Mouse (Mus musculus): ENCODE results near the gene Ccdc3. TPM values are rescaled to one million over a fixed set of nuclear protein-coding genes. Genes with fewer than 3 reads are reported as not detected.

The Ccdc3 gene
- total RNA-seq, 2 experiments from 2014 or later, result 15.9 to 17.5 TPM

DNA sequence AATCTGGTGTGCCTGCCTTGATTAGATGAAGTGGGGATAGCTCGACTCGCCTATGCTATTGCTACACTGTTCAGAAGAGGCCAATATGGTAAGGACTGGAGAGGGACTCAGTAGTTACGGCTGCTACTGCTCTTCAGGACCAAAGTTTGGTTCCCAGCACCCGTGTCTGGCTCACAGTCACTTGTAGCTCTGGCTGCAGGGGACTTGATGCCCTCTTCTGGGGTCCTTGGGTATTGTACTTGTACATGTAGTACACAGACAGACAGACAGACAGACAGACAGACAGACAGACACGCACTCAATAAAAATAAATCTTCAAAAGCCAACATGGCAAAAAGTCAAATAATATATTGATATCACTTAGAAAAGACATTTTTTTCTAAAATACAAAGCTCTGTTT lies 17.1 kb downstream of the Ccdc3 start:
- no peak for DNase-seq (ENCODE audit: low spot score in 2 of 2)

GRCm38 (mm10) chr2:5160236-5160848 lies 22.8 kb downstream of the Ccdc3 start:
- intact Hi-C loops (cut with DNase I), result no loop called here

More for the DNA sequence above, 17.1 kb downstream of the Ccdc3 start:
- intact Hi-C loops (cut with DNase I), result no loop called here

DNA sequence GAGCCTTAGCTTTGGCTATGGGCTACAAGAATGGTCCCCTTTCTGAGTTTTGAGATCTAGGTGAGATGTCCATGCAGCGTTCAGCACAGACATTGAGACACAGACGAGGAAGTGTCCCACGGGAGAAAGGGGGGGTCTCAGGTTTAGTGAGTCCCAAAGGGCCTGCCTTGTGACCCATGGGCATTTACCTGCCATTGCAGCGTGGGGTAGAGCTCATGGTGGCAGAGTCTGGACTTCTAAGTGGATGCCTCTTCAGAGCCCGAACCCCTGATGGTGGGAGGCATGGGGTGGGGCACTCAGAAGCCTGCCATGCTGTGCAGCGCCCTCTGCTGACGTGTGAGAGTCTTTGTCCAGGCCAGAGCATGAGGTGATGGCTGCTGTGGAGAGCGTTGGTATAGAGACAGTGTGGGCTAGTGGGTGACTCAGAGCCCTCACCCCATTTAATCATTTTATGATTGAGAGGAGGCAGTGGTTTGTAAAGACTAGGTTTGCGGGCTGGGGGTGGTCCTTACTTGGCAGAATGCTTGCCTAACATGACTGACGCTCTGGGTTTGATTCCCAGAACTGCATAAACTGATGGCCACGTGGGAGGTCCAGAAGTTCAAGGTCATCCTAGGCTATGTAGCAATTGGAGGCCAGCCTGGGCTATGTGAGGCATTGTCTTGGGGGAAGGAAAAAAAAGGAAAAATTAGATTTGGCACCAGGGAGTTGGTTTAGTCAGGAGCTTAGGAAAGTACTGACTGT lies 23.6 kb downstream of the Ccdc3 start:
- DNase-seq (ENCODE audit: low spot score in 2 of 2), result no peak
- intact Hi-C loops (cut with DNase I), result no loop called here

More at GRCm38 (mm10) chr2:5160236-5160848, 22.8 kb downstream of the Ccdc3 start:
- DNase-seq (ENCODE audit: low spot score in 2 of 2), result no peak

DNA sequence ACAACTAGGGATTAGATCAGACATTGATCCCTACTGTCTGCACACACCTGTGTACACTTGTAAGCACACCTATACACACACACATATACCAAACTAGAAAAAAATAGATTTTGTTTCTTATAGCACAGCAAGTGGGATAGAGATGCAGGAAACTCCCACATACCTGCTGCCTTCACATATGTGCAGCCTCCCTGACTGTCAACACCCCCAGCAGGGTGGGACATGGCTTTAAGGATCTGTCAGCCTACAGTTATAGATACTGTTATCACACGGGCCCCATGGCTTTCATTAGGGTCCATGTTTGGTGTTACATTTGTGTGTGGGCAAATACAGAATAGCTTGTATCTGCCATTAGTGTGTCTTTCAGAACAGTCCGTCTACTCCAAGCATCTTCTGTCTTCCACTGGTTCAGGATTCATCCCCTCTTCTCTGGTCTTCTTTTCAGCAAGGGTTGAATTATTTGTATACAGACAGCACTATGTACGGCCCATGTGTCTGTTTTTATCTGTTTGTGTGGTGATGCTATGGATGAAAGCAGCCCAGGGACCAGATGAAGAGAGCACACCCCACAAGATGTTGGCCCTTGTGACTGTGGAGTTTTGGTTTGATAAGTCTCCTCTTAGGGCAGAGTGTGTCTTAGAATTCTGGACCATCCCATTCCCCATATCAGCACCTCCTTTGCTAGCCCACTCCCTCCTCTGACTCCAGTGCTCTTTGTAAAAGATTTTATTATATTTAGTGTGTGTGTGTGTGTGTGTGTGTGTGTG lies 24.5 kb downstream of the Ccdc3 start:
- intact Hi-C loops (cut with DNase I), result no loop called here
- peak; percentile 42 to 61 for DNase-seq (ENCODE audit: low spot score in 2 of 2)

DNA sequence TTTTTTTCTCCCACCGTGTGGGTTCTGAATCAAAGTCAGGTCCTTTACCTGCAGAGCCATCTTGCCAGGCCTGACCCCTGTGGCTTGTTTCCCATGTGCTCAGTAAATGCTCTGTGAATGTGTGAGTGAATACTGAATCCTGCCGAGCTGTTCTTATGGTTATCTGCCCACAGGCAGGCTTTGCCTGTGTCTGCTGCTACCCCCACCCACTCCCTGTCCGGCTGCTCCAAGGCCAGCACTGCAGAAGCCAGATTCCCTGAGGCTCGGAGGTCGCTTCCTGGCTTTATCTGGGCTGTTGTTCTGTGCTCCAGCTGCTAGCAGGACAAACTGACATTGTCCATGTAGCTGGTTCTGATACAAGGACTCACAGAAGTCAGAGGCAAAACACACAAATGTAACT lies 25.2 kb downstream of the Ccdc3 start:
- intact Hi-C loops (cut with DNase I), result no loop called here
- no peak for DNase-seq (ENCODE audit: low spot score in 2 of 2)

DNA sequence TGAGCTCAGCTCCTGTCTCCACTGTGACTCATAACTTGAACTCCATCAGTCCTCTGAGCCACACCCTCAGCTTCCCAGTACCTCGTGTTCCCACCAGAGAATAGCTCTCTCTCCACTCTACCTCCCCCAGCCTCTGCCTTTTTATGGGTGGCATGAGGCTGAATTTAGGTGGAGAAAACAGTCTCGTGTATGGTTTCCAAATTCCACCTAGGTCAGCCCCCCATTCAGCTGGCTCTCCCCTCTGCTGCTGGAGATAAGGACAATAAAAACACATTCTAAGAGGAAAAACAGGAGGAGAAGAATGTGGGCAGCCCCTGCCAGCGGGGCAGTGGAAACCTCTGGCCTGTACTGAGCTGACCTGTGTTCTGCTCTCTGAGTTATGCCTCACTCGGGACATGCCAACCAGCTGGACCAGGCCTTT lies 28.4 kb downstream of the Ccdc3 start:
- peak in 1 of 2 experiments; percentile 34 for DNase-seq (ENCODE audit: low spot score in 2 of 2)
- intact Hi-C loops (cut with DNase I), result no loop called here

- intact Hi-C loops (cut with DNase I), result no loop called here
- DNase-seq (ENCODE audit: low spot score in 2 of 2), result no peak
Measured at GRCm38 (mm10) chr2:5166796-5167195, 29.2 kb downstream of the Ccdc3 start.

- intact Hi-C loops (cut with DNase I), result no loop called here
- DNase-seq (ENCODE audit: low spot score in 2 of 2), result no peak
Measured at GRCm38 (mm10) chr2:5170815-5171214, 33.2 kb downstream of the Ccdc3 start.

GRCm38 (mm10) chr2:5171301-5172000 lies 33.9 kb downstream of the Ccdc3 start:
- no peak for DNase-seq (ENCODE audit: low spot score in 2 of 2)
- intact Hi-C loops (cut with DNase I), result no loop called here

- intact Hi-C loops (cut with DNase I), result no loop called here
- no peak for DNase-seq (ENCODE audit: low spot score in 2 of 2)
Measured at GRCm38 (mm10) chr2:5172773-5173172, 35.2 kb downstream of the Ccdc3 start.

DNA sequence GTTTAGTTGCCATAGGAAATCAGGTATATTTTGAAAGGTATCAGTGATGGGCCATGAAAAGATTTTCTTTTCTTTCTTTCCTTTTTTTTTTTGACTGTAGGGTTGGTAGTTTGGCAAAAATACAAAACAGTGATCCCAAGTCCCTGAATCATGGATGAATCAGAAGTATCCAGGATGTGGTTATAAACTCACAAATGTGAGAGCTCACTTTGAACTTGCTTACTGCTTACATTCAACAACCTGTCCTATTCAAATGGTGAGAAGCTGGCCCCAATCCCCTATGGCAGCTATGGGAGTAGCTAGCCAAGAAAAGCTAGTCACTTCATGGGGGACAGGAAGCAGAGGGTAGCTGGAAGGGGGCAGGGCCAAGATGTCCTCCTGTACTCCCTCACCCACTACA lies 37.1 kb downstream of the Ccdc3 start:
- no peak for DNase-seq (ENCODE audit: low spot score in 2 of 2)
- intact Hi-C loops (cut with DNase I), result no loop called here

DNA sequence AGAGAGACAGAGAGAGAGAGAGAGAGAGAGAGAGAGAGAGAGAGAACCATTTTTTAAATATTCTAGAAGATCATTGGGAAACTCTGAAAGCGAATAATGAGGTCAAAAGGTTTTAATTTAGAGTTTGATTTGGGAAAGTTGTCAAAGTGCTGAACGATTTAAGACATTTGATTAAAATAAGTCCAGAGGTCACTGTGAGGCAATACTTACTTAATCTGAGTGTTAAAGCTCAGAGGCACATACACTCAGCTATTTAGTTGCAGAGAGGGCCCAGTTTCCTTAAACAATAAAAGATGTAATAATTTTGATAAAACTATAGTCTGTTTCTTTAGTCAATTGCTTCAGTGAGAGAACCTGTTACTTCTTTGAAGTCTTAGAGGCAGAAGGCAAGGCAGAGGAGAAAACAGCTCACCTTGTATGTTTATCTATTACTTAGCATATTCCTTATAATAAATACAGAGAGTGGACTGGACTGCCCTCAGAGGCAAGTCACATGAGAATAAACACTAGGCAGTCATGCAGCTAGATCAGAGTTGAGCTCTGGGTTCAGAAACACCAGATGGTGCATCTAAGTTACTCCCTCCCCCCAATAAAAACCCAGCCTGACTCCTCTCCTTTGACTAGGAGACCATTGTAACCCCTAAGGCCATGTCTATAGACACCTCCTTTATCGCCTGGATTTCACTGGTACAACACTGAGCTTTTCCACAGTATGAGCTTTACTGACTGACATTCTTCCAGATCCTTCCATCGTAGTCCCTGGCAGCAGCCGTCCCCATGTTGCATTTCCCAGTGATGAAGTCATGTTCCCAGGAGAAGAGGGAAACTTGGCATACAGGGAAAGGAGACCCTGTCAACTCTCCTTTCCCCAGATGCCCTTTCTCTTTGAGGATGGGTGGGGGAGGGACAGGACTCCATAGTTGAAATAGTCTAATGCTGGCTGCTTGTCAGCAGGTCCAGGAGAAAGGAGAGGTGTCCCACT lies 44.2 kb downstream of the Ccdc3 start:
- intact Hi-C loops (cut with DNase I), result no loop called here
- DNase-seq (ENCODE audit: low spot score in 2 of 2), result no peak

- intact Hi-C loops (cut with DNase I), result no loop called here
- no peak for DNase-seq (ENCODE audit: low spot score in 2 of 2)
Measured at GRCm38 (mm10) chr2:5184166-5184565, 46.6 kb downstream of the Ccdc3 start.

DNA sequence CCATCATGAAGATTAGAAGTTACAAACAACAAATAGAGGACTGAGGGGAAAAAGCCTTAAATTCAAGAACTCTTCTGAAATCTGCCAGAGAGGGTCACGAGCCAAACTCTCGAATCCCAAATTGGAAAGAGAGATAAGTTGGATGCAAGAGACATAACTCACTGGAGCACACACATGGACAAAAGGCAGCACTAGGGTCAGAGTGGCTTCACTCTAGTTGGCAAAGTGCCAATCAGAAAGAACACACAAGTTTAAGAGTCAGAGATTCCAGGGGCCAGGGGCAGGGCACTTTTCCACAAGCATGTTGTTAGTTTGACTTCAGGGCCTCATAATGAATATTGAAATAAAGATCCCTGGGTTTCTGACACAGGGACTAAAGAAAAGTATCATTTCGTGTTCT lies 48.1 kb downstream of the Ccdc3 start:
- intact Hi-C loops (cut with DNase I), result no loop called here
- DNase-seq (ENCODE audit: low spot score in 2 of 2), result no peak

DNA sequence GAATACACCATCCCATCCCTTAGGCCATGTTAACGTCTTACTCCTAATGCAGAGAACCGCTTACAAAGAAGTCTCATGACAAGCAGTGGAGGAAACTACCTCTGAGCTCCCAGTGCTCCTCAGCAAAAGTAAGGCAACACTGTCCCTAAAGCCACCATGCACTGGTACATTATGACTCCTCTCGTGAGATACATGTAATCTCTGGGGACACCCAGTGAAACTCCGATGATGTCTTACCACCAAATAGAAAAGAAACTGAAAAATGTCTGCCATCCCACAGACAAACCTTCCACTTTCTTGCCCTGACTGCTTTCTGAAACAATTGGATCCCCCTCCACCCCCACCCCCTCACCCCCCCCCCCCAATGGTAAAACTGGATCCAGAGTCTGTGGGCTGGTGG lies 54.6 kb downstream of the Ccdc3 start:
- intact Hi-C loops (cut with DNase I), result no loop called here
- no peak for DNase-seq (ENCODE audit: low spot score in 2 of 2)

GRCm38 (mm10) chr2:5193071-5193470 lies 55.5 kb downstream of the Ccdc3 start:
- DNase-seq (ENCODE audit: low spot score in 2 of 2), result no peak
- intact Hi-C loops (cut with DNase I), result no loop called here

DNA sequence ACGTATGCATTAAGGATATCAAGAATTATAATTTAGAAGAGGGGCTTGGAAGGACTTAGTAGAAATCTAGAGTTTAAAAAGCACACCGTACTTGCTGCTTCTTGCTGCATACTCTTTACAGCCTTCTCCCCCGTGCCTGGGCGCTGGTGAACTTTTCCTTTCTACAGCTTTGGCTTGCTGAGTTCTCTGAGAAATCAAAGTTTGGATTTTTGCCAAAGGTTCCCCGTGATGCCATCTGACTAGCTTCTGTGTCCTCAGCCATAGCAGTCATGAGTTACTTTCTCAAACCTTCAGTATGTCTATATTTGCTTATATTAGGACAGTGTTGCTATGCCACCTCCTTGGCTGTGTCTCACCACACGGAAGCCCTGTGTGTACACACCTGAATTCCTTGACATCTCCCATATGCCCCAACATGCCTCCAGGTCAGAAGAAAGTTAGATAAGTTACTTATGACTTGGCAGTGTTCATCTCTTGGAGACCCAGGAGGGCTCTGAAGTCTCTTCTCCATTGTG lies 57.2 kb downstream of the Ccdc3 start:
- no peak for DNase-seq (ENCODE audit: low spot score in 2 of 2)
- intact Hi-C loops (cut with DNase I), result no loop called here

DNA sequence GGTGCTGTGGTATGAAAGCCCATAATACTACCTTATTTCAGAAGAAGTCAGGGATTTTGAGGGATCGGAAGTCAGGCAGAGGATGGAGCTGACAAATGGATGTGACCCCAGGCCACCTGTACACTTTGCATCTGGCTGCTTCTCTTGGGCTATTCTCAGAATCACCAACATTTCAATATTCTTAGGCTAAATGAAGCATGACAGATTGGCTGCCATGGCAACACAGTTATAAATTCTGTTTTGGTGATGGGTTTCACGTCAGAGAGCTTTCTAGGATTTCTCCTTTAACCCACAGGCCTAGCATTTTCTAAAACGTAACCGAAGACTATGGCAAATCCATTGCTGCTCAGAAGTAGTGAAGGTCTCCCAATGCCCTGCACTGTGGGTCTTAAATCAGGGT lies 59.9 kb downstream of the Ccdc3 start:
- no peak for DNase-seq (ENCODE audit: low spot score in 2 of 2)
- intact Hi-C loops (cut with DNase I), result no loop called here

DNA sequence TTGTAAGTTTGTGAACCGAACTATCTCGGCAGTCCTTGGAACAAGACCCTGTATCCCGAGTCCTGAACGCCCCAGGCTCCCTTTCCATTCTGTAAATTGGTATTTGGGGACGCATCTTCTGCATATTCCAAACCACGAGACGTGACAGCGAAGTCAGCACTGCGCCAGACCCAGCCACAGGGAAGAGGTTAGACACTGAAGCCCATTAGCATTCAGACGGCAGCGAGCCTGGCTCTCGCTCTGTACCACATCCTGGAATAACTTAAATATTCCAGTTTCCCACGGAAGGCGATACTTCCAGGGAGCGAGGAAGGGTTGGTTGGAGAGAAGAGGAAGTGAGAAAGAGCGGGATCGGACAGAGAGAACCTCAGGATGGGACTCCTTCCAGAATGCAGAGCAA lies 61.7 kb downstream of the Ccdc3 start:
- DNase-seq (ENCODE audit: low spot score in 2 of 2), result no peak
- intact Hi-C loops (cut with DNase I), result no loop called here

All from left cerebral cortex, postnatal 36 days (tissue).